Mouse (Mus musculus): ENCODE data around the gene Gm17571. TPM values are rescaled to one million over a fixed set of nuclear protein-coding genes. Genes with fewer than 3 reads are reported as not detected.

Gene Gm17571
- total and polyA plus RNA-seq, 3 experiments, result not detected

GRCm38 (mm10) chr9:13466816-13467215 lies 20.3 kb upstream of the Gm17571 start:
- no peaks in the 10 kb centered on the region for H3K4me1 ChIP-seq (ENCODE audit: control insufficient read depth in 1 of 2, insufficient read depth in 2 of 2, low read length in 2 of 2)
- no peaks in the 10 kb centered on the region for H3K79me2 ChIP-seq (ENCODE audit: control insufficient read depth, insufficient read depth, low read length, poor library complexity)
- H3K9me3 ChIP-seq (replicated peaks; ENCODE audit: insufficient read depth, low read length), result no peaks in the 10 kb centered on the region
- H3K27ac ChIP-seq (ENCODE audit: control insufficient read depth, low read depth, low read length), result no peak overlapping the region
- TF ChIP-seq E2F4 (IDR thresholded peaks at IDR 0.05; ENCODE audit: borderline replicate concordance, low read depth, low read length) (no peak), GABPA (IDR thresholded peaks at IDR 0.05; ENCODE audit: low read depth, low read length) (no peak), BHLHE40 (IDR thresholded peaks at IDR 0.05; ENCODE audit: borderline replicate concordance, low read depth, low read length) (no peak)
- no peaks in the 10 kb centered on the region for H3K27me3 ChIP-seq (ENCODE audit: control insufficient read depth in 1 of 2, insufficient read depth in 2 of 2, low read length in 2 of 2)
- H3K9ac ChIP-seq (ENCODE audit: control insufficient read depth, low read depth, low read length, poor library complexity, severe bottlenecking), result no peak overlapping the region
- no peak overlapping the region for H3K4me3 ChIP-seq (ENCODE audit: control insufficient read depth in 1 of 2, insufficient read depth in 1 of 2, low read depth in 2 of 2, low read length in 2 of 2)
- H3K36me3 ChIP-seq (ENCODE audit: control insufficient read depth in 1 of 2, insufficient read depth in 2 of 2, low read length in 2 of 2), result no peaks in the 10 kb centered on the region
- DNase-seq (ENCODE audit: low read depth, low spot score), result no peak

- Histone ChIP-seq H3K27ac (ENCODE audit: control insufficient read depth, low read depth, low read length) (no peak overlapping the region), H3K4me1 (ENCODE audit: control insufficient read depth in 1 of 2, insufficient read depth in 2 of 2, low read length in 2 of 2) (no peaks in the 10 kb centered on the region)
- peak; percentile 40 for DNase-seq (ENCODE audit: low read depth, low spot score)
Observed at GRCm38 (mm10) chr9:13466351-13466750, 19.8 kb upstream of the Gm17571 start.

GRCm38 (mm10) chr9:13465358-13466020 lies 18.9 kb upstream of the Gm17571 start:
- H3K4me3 ChIP-seq (ENCODE audit: control insufficient read depth in 1 of 2, insufficient read depth in 1 of 2, low read depth in 2 of 2, low read length in 2 of 2), result no peak overlapping the region
- DNase-seq (ENCODE audit: low read depth, low spot score), result no peak

More at GRCm38 (mm10) chr9:13466351-13466750, 19.8 kb upstream of the Gm17571 start:
- TF ChIP-seq GATA1 (IDR thresholded peaks at IDR 0.05; ENCODE audit: low read depth, low read length) (peak; percentile 31; the same call in 1 of the 2 replicates), TBP (IDR thresholded peaks at IDR 0.05; ENCODE audit: low read depth, low read length) (peak; percentile 76), MAFK (IDR thresholded peaks at IDR 0.05; ENCODE audit: borderline replicate concordance, low read depth, low read length) (no peak), CHD1 (IDR thresholded peaks at IDR 0.05; ENCODE audit: low read depth, low read length) (no peak)
- no peaks in the 10 kb centered on the region for H3K79me2 ChIP-seq (ENCODE audit: control insufficient read depth, insufficient read depth, low read length, poor library complexity)
- no peak overlapping the region for H3K4me3 ChIP-seq (ENCODE audit: control insufficient read depth in 1 of 2, insufficient read depth in 1 of 2, low read depth in 2 of 2, low read length in 2 of 2)
- H3K36me3 ChIP-seq (ENCODE audit: control insufficient read depth in 1 of 2, insufficient read depth in 2 of 2, low read length in 2 of 2), result no peaks in the 10 kb centered on the region
- no peaks in the 10 kb centered on the region for H3K9me3 ChIP-seq (replicated peaks; ENCODE audit: insufficient read depth, low read length)
- H3K9ac ChIP-seq (ENCODE audit: control insufficient read depth, low read depth, low read length, poor library complexity, severe bottlenecking), result no peak overlapping the region
- H3K27me3 ChIP-seq (ENCODE audit: control insufficient read depth in 1 of 2, insufficient read depth in 2 of 2, low read length in 2 of 2), result no peaks in the 10 kb centered on the region

More at GRCm38 (mm10) chr9:13465358-13466020, 18.9 kb upstream of the Gm17571 start:
- no peak overlapping the region for H3K9ac ChIP-seq (ENCODE audit: control insufficient read depth, low read depth, low read length, poor library complexity, severe bottlenecking)
- H3K27me3 ChIP-seq (ENCODE audit: control insufficient read depth in 1 of 2, insufficient read depth in 2 of 2, low read length in 2 of 2), result no peaks in the 10 kb centered on the region
- no peaks in the 10 kb centered on the region for H3K79me2 ChIP-seq (ENCODE audit: control insufficient read depth, insufficient read depth, low read length, poor library complexity)
- H3K27ac ChIP-seq (ENCODE audit: control insufficient read depth, low read depth, low read length), result no peak overlapping the region
- no peaks in the 10 kb centered on the region for H3K9me3 ChIP-seq (replicated peaks; ENCODE audit: insufficient read depth, low read length)
- no peaks in the 10 kb centered on the region for H3K4me1 ChIP-seq (ENCODE audit: control insufficient read depth in 1 of 2, insufficient read depth in 2 of 2, low read length in 2 of 2)
- TF ChIP-seq GATA1 (IDR thresholded peaks at IDR 0.05; ENCODE audit: low read depth, low read length), result no peak
- TF ChIP-seq TCF12 (IDR thresholded peaks at IDR 0.05; ENCODE audit: low read depth, low read length), result no peak
- no peak for TF ChIP-seq EP300 (IDR thresholded peaks at IDR 0.05; ENCODE audit: low read depth in 1 of 2, low read length in 2 of 2)
- no peak for TF ChIP-seq ZC3H11A (IDR thresholded peaks at IDR 0.05; ENCODE audit: low read depth, low read length)
- no peak for TF ChIP-seq ETS1 (IDR thresholded peaks at IDR 0.05; ENCODE audit: low read depth, low read length)
- no peak for TF ChIP-seq E2F4 (IDR thresholded peaks at IDR 0.05; ENCODE audit: borderline replicate concordance, low read depth, low read length)
- TF ChIP-seq POLR2AphosphoS2 (IDR thresholded peaks at IDR 0.05; ENCODE audit: low read length), result no peak
- TF ChIP-seq ZNF384 (IDR thresholded peaks at IDR 0.05; ENCODE audit: low read depth, low read length), result no peak
- H3K36me3 ChIP-seq (ENCODE audit: control insufficient read depth in 1 of 2, insufficient read depth in 2 of 2, low read length in 2 of 2), result no peaks in the 10 kb centered on the region

All from MEL (cell line).